Mouse (Mus musculus) spleen, postnatal 14 days (tissue): ENCODE results near the gene Armc10.
"Not testable (repeated sequence)": the region's sequence is repeated elsewhere in the genome, so short reads cannot be mapped to it uniquely, and the experiment has no call there.

Experiments used
- DNase-seq, 2 experiments: peaks; one replicate each; pipeline ENCODE4 v3.0.0; 2021 to 2022; ENCODE audit warnings: low spot score in 2 of 2

Gene Armc10

DNA sequence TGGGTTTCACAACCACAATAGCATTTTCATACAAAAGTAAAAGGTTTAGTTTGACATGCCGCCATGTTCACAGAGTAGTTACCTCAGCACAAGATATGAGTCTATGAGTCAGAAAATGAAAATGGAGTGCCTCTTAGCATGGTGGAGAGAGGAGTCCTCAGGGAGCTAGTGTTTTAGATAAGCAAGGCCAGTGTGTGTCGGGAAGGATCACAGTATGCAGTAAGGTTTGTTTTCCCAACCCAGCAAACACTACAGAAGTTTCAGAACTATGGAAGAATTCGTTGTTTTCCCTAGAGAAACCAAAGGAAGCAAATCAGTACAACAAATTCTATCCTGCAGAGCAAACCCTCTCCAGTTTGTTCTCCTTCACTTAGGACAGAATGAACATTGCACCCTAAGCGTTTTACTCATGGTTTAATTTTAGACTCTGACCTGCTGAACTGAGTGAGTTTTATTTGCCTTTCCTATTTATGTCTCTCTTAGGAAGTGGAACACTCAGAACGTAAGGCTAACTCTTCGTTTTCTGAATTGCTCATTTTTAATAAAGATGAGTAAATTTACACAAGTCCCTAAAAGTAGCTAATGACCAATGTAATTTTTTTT is 57.4 kb downstream of the Armc10 start:
- DNase-seq = no peak

GRCm38 (mm10) chr5:21703708-21704107 is 58.1 kb downstream of the Armc10 start:
- no peak for DNase-seq

DNA sequence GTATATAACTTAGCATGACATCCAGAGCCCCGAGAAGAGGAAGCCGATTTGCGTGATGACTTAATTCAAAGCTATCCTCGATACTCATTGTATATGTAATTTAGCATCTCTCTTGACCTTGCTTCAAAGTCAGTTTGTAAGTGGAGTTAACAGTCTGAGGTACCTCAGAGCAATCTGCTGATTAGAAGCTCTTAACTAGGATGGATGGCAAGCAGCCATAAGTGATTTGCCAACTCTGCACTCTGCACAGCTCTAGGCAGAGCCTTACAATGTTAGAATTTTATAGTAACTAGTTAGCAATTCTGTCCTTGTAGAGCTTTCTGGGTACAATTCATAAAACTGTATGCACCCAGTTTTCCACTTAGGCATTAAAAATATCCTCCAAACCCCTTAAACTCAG is 60.9 kb downstream of the Armc10 start:
- DNase-seq = no peak

GRCm38 (mm10) chr5:21708011-21708410 is 62.4 kb downstream of the Armc10 start:
- DNase-seq = not testable (repeated sequence)
